Mouse (Mus musculus) megakaryocyte, embryonic 14.5 days (primary cell): ENCODE results near the gene Crtc2.

ENCODE experiments used
- FLI1 ChIP-seq: IDR thresholded peaks from 2 replicates; pipeline ENCODE4 v1.6.1; 2012; ENCODE audit warnings: low read length, inconsistent platforms, mixed read lengths
- GATA1 ChIP-seq: IDR thresholded peaks from 3 replicates; pipeline ENCODE4 v1.6.1; 2012; ENCODE audit warnings: mixed read lengths, low read length, inconsistent platforms, borderline replicate concordance

- TF ChIP-seq FLI1, result no peak
- no peak for TF ChIP-seq GATA1
Measured at GRCm38 (mm10) chr3:90241251-90241650, 12.7 kb upstream of the Crtc2 start.
